Mouse (Mus musculus) CH12.LX (cell line): ENCODE data around the gene Tmbim4. TPM values are rescaled to one million over a fixed set of nuclear protein-coding genes. Genes with fewer than 3 reads are reported as not detected.

Experiments used
- DNase-seq: peaks from one replicate; pipeline ENCODE4 v3.0.0-alpha.2; 2013; ENCODE audit errors: extremely low read depth
- H3K27ac ChIP-seq: 2 replicates; pipeline ENCODE4 v1.5.1; 2012; ENCODE audit warnings: low read depth, mild to moderate bottlenecking, control low read depth, moderate library complexity; ENCODE audit not compliant: insufficient read depth
- H3K27me3 ChIP-seq: replicated peaks from 2 replicates; pipeline ENCODE3; 2012; ENCODE audit warnings: inconsistent platforms
- H3K36me3 ChIP-seq, 2 experiments: replicated peaks in 1 of 2; 2 replicates each; pipeline versions ENCODE3 to v1.6.1; 2012; ENCODE audit warnings: inconsistent platforms in 1 of 2, low read length in 1 of 2, mild to moderate bottlenecking in 1 of 2, mixed read lengths in 1 of 2, moderate library complexity in 1 of 2; ENCODE audit not compliant: control insufficient read depth in 1 of 2, insufficient read depth in 1 of 2
- H3K4me1 ChIP-seq, 2 experiments: 2 replicates each; pipeline ENCODE4 v1.6.1; 2012; ENCODE audit warnings: inconsistent platforms in 1 of 2, moderate library complexity in 1 of 2; ENCODE audit not compliant: insufficient read depth in 2 of 2, control insufficient read depth in 1 of 2
- H3K4me2 ChIP-seq: 2 replicates; pipeline ENCODE4 v1.6.1; 2012; ENCODE audit warnings: low read depth, mild to moderate bottlenecking, control low read depth; ENCODE audit not compliant: poor library complexity, insufficient read depth, severe bottlenecking
- H3K4me3 ChIP-seq, 3 experiments: fragments of 150-350 bp in 1 of 3; sonication (generic) in 1 of 3; replicated peaks in 1 of 3; 2 replicates each; pipeline versions ENCODE3 to v1.5.1; 2011 to 2012; ENCODE audit warnings: low read depth in 2 of 3, low read length in 2 of 3, mild to moderate bottlenecking in 2 of 3, moderate library complexity in 2 of 3, control low read depth in 1 of 3, improper control_type of control experiment in 1 of 3, inconsistent platforms in 1 of 3, mixed read lengths in 1 of 3; ENCODE audit not compliant: poor library complexity in 1 of 3
- H3K79me2 ChIP-seq: replicated peaks from 2 replicates; pipeline ENCODE4 v1.6.1; 2012; ENCODE audit warnings: mild to moderate bottlenecking, moderate library complexity; ENCODE audit not compliant: control insufficient read depth, poor library complexity, insufficient read depth, severe bottlenecking; ENCODE audit errors: extremely low read depth
- H3K9ac ChIP-seq: 2 replicates; pipeline ENCODE4 v1.6.1; 2012; ENCODE audit warnings: low read depth, mild to moderate bottlenecking, control low read depth, moderate library complexity; ENCODE audit not compliant: insufficient read depth
- H3K9me3 ChIP-seq: replicated peaks from 2 replicates; pipeline ENCODE3; 2012; ENCODE audit warnings: low read length, inconsistent platforms, mixed read lengths
- CHD2 ChIP-seq: IDR thresholded peaks from 2 replicates; pipeline ENCODE4 v1.6.1; 2011; ENCODE audit warnings: low read length, improper control_type of control experiment
- CTCF ChIP-seq, 2 experiments: IDR thresholded peaks in 1 of 2; conservative IDR thresholded peaks in 1 of 2; 2 replicates each; pipeline ENCODE4 v1.5.1; 2011 to 2012; ENCODE audit warnings: low read depth in 2 of 2, low read length in 2 of 2, improper control_type of control experiment in 1 of 2, inconsistent platforms in 1 of 2, mild to moderate bottlenecking in 1 of 2, moderate library complexity in 1 of 2
- ELF1 ChIP-seq: IDR thresholded peaks from 2 replicates; pipeline ENCODE4 v1.6.1; 2014; ENCODE audit warnings: low read depth, mild to moderate bottlenecking, inconsistent platforms, low read length, improper control_type of control experiment
- ETS1 ChIP-seq: conservative IDR thresholded peaks from 2 replicates; pipeline ENCODE4 v1.6.1; 2012; ENCODE audit warnings: low read depth, mild to moderate bottlenecking, inconsistent platforms, low read length, improper control_type of control experiment, moderate library complexity
- GABPA ChIP-seq: IDR thresholded peaks from 2 replicates; pipeline ENCODE4 v1.6.1; 2012; ENCODE audit warnings: low read depth, low read length, improper control_type of control experiment, inconsistent platforms; ENCODE audit not compliant: insufficient replicate concordance
- HCFC1 ChIP-seq: IDR thresholded peaks from 2 replicates; pipeline ENCODE4 v1.6.1; 2012; ENCODE audit warnings: low read depth, mild to moderate bottlenecking, inconsistent platforms, low read length, improper control_type of control experiment
- MAX ChIP-seq: IDR thresholded peaks from 2 replicates; pipeline ENCODE4 v1.6.1; 2011; ENCODE audit warnings: low read length, improper control_type of control experiment
- MEF2A ChIP-seq: IDR thresholded peaks from 2 replicates; pipeline ENCODE4 v1.6.1; 2014; ENCODE audit warnings: low read depth, mild to moderate bottlenecking, inconsistent platforms, low read length, improper control_type of control experiment, borderline replicate concordance
- MYC ChIP-seq: IDR thresholded peaks from 2 replicates; pipeline ENCODE4 v1.6.1; 2011; ENCODE audit warnings: low read depth, mild to moderate bottlenecking, improper control_type of control experiment, low read length
- NELFE ChIP-seq: IDR thresholded peaks from 2 replicates; pipeline ENCODE4 v1.6.1; 2011; ENCODE audit warnings: low read depth, low read length, improper control_type of control experiment
- POLR2A ChIP-seq: IDR thresholded peaks from 2 replicates; pipeline ENCODE4 v1.6.1; 2011; ENCODE audit warnings: low read depth, mild to moderate bottlenecking, improper control_type of control experiment, low read length
- RAD21 ChIP-seq: IDR thresholded peaks from 2 replicates; pipeline ENCODE4 v1.6.1; 2011; ENCODE audit warnings: low read depth, mild to moderate bottlenecking, low read length, improper control_type of control experiment, moderate library complexity
- SMC3 ChIP-seq: IDR thresholded peaks from 2 replicates; pipeline ENCODE4 v1.6.1; 2011; ENCODE audit warnings: low read depth, low read length, improper control_type of control experiment
- UBTF ChIP-seq: IDR thresholded peaks from 2 replicates; pipeline ENCODE4 v1.6.1; 2012; ENCODE audit warnings: low read depth, mild to moderate bottlenecking, inconsistent platforms, low read length, improper control_type of control experiment, moderate library complexity
- USF1 ChIP-seq: IDR thresholded peaks from 2 replicates; pipeline ENCODE4 v1.6.1; 2014; ENCODE audit warnings: low read depth, mild to moderate bottlenecking, inconsistent platforms, low read length, improper control_type of control experiment
- ZC3H11A ChIP-seq: IDR thresholded peaks from 2 replicates; pipeline ENCODE4 v1.6.1; 2012; ENCODE audit warnings: low read depth, mild to moderate bottlenecking, inconsistent platforms, low read length, improper control_type of control experiment
- ZKSCAN1 ChIP-seq: IDR thresholded peaks from 2 replicates; pipeline ENCODE4 v1.6.1; 2012; ENCODE audit warnings: low read depth, inconsistent platforms, low read length, improper control_type of control experiment, borderline replicate concordance
- dilution Hi-C: fragments of 300-500 bp; cut with MboI; formaldehyde crosslinking; loops from 2 replicates; pipeline ENCODE4 v1.14.3; 2020; ENCODE audit warnings: low sequenced_read_pairs; ENCODE audit not compliant: extremely low pct_unique_long_range_greater_than_20kb, extremely low pct_ligation_motif_present
- in situ Hi-C: fragments of 300-500 bp; cut with MboI; formaldehyde crosslinking; loops from 3 replicates; pipeline ENCODE4 v1.14.3; 2019; ENCODE audit warnings: low sequenced_read_pairs, low pct_ligation_motif_present, low pct_unique_long_range_greater_than_20kb, mixed read lengths
- polyA plus RNA-seq: library from polyadenylated mRNA; unstranded; fragments of >175 nt; gene quantifications from 2 replicates; pipeline ENCODE4 v1.2.1, GENCODE M21; 2012; ENCODE audit warnings: low read depth; ENCODE audit not compliant: insufficient read length
- total RNA-seq, 2 experiments: library from RNA; depleted of rRNA; stranded (reverse); fragments of 300-350 nt in 1 of 2; fragments of >200 nt in 1 of 2; gene quantifications; 2 replicates each; pipeline ENCODE4 v1.2.3; 2012 to 2014

Tmbim4 gene
- total and polyA plus RNA-seq, 3 experiments, result 97.8 to 113 (median 112) TPM

DNA sequence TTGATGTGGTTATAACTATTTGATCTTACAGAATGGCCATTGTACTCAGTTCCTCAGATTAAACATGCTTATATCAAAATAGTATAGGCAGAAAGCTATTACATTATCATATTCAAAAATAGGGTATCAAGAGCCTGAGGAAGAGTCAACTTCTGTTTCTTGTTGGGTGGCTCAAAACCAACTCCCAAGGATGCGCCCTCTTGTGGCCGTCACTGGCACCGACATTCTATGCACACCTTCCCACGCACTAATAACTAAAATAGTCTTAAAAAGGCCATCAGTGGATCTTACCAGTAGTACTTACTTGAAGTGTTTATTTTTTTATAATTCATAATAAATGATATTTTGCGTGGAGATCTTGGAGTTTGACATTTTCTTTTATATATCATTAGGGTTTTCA lies 30.3 kb downstream of the Tmbim4 start:
- no peak overlapping the region for H3K9ac ChIP-seq
- TF ChIP-seq HCFC1, result no peak
- peak; percentile 31 for TF ChIP-seq RAD21
- TF ChIP-seq POLR2A, result 0 out of 2 replicates have a peak, but pooled peaks have one; percentile 24
- TF ChIP-seq CTCF (conservative IDR thresholded peaks at IDR 0.05 in 1 of 2, IDR thresholded peaks at IDR 0.05 in 1 of 2; ENCODE audit: low read depth in 2 of 2, low read length in 2 of 2), result peak; percentile 68 to 76
- no peak for TF ChIP-seq ZC3H11A
- TF ChIP-seq SMC3, result peak; percentile 64
- peaks cover 25 to 53% of the 10 kb centered on the region in 2 experiments for H3K36me3 ChIP-seq
- H3K27ac ChIP-seq, result no peak overlapping the region
- no peaks in the 10 kb centered on the region for H3K9me3 ChIP-seq
- in situ Hi-C loops (loop anchor here (25.0 kb wide), 1 partner anchor 1031 kb away; no protein-coding TSS in a partner anchor), dilution Hi-C loops (no loop called here)
- no peak overlapping the region for H3K4me3 ChIP-seq
- DNase-seq, result peak; percentile 77
- H3K4me1 ChIP-seq, result peaks cover 5 to 20% of the 10 kb centered on the region in 2 experiments
- no peaks in the 10 kb centered on the region for H3K27me3 ChIP-seq
- no peak overlapping the region for H3K4me2 ChIP-seq
- H3K79me2 ChIP-seq, result peaks cover 27% of the 10 kb centered on the region

DNA sequence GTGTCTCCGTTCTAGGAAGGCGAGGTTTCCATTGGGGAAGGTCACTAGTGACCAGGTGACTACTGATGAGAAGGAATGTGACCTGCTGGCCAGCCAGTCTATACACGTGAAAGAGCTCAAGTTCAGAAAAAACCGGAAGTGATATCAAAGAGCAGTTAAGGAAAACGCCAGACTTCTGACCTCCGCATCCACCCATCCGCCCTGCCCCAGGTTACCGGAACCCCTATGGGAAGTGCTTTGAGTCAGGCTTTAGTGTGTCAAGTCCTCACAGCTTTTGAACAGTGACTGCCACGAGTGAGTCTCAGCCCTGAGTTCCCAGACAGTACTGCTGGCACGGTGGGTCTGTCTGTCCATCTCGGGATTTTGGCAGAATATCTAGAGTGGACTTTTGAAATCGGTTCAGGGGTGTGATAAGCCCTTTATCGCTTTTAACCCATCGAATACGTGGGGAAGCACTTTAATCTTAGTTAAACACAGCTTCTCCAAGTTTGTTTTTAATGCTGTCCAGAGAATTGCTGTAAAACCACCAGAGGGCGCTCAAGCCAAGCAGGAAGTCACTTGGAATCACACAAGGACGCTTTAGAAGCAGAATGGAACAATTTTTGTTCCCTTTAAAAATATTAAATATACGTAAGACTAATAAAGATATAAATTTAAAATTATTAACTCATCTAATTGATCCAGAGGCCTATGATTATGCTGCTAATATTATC lies 32.4 kb downstream of the Tmbim4 start:
- H3K4me3 ChIP-seq, result no peak overlapping the region
- H3K27me3 ChIP-seq, result no peaks in the 10 kb centered on the region
- DNase-seq, result peak; percentile 72
- dilution Hi-C loops, result no loop called here
- TF ChIP-seq ETS1 (no peak), ZKSCAN1 (no peak), USF1 (no peak), CTCF (conservative IDR thresholded peaks at IDR 0.05 in 1 of 2, IDR thresholded peaks at IDR 0.05 in 1 of 2; ENCODE audit: low read depth in 2 of 2, low read length in 2 of 2) (peak; percentile 75 to 88; a peak in 3 of 4 replicates), MAX (no peak), SMC3 (peak; percentile 68), NELFE (no peak), RAD21 (peak; percentile 76), CHD2 (no peak), GABPA (no peak), MYC (no peak), ELF1 (peak; percentile 63), MEF2A (no peak), UBTF (no peak)
- in situ Hi-C loops, result loop anchor here (25.0 kb wide), 1 partner anchor 1028 kb away; no protein-coding TSS in a partner anchor
- H3K4me2 ChIP-seq, result no peak overlapping the region
- H3K9me3 ChIP-seq, result no peaks in the 10 kb centered on the region
- no peak overlapping the region for H3K27ac ChIP-seq
- H3K4me1 ChIP-seq, result peaks cover 0 to 13% of the 10 kb centered on the region in 2 experiments; a peak in 3 of 4 replicates
- H3K36me3 ChIP-seq, result peaks cover 19 to 47% of the 10 kb centered on the region in 2 experiments
- no peak overlapping the region for H3K9ac ChIP-seq
- H3K79me2 ChIP-seq, result peaks cover 8% of the 10 kb centered on the region
